Mouse (Mus musculus) lung, postnatal 0 days (tissue): ENCODE results near the gene 6430548M08Rik.

Experiments used
- CTCF ChIP-seq: IDR thresholded peaks from 2 replicates; pipeline ENCODE4 v1.5.1; 2016; ENCODE audit warnings: antibody characterized with exemption, mild to moderate bottlenecking
- EP300 ChIP-seq: IDR thresholded peaks from 2 replicates; pipeline ENCODE4 v1.6.1; 2016; ENCODE audit warnings: antibody characterized with exemption, mild to moderate bottlenecking, control low read depth

- TF ChIP-seq CTCF: no peak
- no peak for TF ChIP-seq EP300
Measured at GRCm38 (mm10) chr8:120118847-120119246, 4.9 kb downstream of the 6430548M08Rik start.
